Mouse (Mus musculus) spleen, adult 2 months (tissue): ENCODE measurements at regions not wholly inside any gene's neighbourhood (a gene's known extent, or its start where the extent isn't known, plus 50 kb on each side); places are given as distances from the start of the nearest gene placed in this dataset.

Source experiments
- DNase-seq, 2 experiments: peaks; one replicate each; pipeline versions ENCODE4 v3.0.0 to v3.0.0-alpha.2; 2012 to 2021; ENCODE audit warnings: low spot score in 2 of 2, low read depth in 1 of 2
- H3K27ac ChIP-seq: fragments of 200-500 bp; 2 replicates; pipeline ENCODE4 v1.5.1; 2012; ENCODE audit warnings: low read length, inconsistent platforms; ENCODE audit not compliant: insufficient read depth
- H3K27me3 ChIP-seq: fragments of 200-500 bp; 2 replicates; pipeline ENCODE4 v1.6.1; 2012; ENCODE audit warnings: mild to moderate bottlenecking, moderate library complexity, low read length, inconsistent platforms; ENCODE audit not compliant: control insufficient read depth, insufficient read depth
- H3K36me3 ChIP-seq: fragments of 200-500 bp; 2 replicates; pipeline ENCODE4 v1.6.1; 2012; ENCODE audit warnings: mild to moderate bottlenecking, low read length, inconsistent platforms; ENCODE audit not compliant: control insufficient read depth, insufficient read depth
- H3K4me1 ChIP-seq: fragments of 200-500 bp; 2 replicates; pipeline ENCODE4 v1.6.1; 2011; ENCODE audit warnings: inconsistent platforms; ENCODE audit not compliant: control insufficient read depth, insufficient read depth, insufficient read length
- H3K4me3 ChIP-seq: fragments of 200-500 bp; 2 replicates; pipeline ENCODE4 v1.5.1; 2011; ENCODE audit warnings: mild to moderate bottlenecking, inconsistent platforms; ENCODE audit not compliant: insufficient read depth, insufficient read length; ENCODE audit errors: extremely low read depth
- CTCF ChIP-seq: fragments of 200-500 bp; IDR thresholded peaks from 2 replicates; pipeline ENCODE4 v1.5.1; 2011; ENCODE audit warnings: mild to moderate bottlenecking, inconsistent platforms; ENCODE audit not compliant: insufficient read depth, insufficient read length, insufficient replicate concordance; ENCODE audit errors: extremely low read depth
- POLR2A ChIP-seq: fragments of 200-500 bp; IDR thresholded peaks from 2 replicates; pipeline ENCODE4 v1.6.1; 2011; ENCODE audit warnings: low read depth, low read length, inconsistent platforms
- WGBS: fragments of 180-500 bp; shearing (Covaris S2); methylation state at CpG from one replicate; pipeline ENCODE4 v1.1.7; 2018; 5-methylcytosine and 5-hydroxymethylcytosine counted together

DNA sequence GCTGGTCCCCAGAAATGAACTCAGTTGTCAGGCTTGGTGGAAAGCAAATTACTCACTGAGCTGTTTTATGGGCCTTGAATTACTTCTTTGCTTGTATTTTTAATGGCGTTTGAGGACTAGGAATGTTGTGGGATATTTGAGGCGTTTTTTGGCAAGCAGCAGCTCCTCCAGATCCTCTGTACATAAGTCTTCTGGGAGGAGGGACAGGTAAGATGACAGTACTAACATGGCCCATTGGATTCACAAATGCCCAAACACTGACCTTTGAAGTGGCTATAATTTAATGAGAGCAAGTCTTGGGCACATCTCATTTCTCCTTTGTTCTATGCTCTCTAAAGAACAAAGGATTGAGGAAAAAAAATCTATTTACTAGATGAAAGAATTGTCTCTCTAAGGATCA, 286.3 kb downstream of the Gm21750 start:
- WGBS: 78% methylated on average over 2 of the region's 2 CpGs
- no peak for TF ChIP-seq POLR2A
- no peak for TF ChIP-seq CTCF

GRCm38 (mm10) chr14:73952511-73952910, 291.5 kb downstream of the Gm21750 start:
- 85% methylated on average over 4 of the region's 4 CpGs for WGBS
- Histone ChIP-seq H3K27me3 (no peaks in the 10 kb centered on the region), H3K4me3 (no peak overlapping the region), H3K36me3 (no peaks in the 10 kb centered on the region), H3K4me1 (no peaks in the 10 kb centered on the region), H3K27ac (no peak overlapping the region)
- no peak for DNase-seq
- TF ChIP-seq CTCF: no peak
- TF ChIP-seq POLR2A: no peak

More for the DNA sequence above, 286.3 kb downstream of the Gm21750 start:
- Histone ChIP-seq H3K27ac (no peak overlapping the region), H3K36me3 (no peaks in the 10 kb centered on the region), H3K27me3 (no peaks in the 10 kb centered on the region), H3K4me1 (no peaks in the 10 kb centered on the region), H3K4me3 (no peak overlapping the region)
- no peak for DNase-seq

GRCm38 (mm10) chr14:73978694-73979093, 317.7 kb downstream of the Gm21750 start:
- no peak for TF ChIP-seq CTCF
- no peak for TF ChIP-seq POLR2A
- Histone ChIP-seq H3K36me3 (no peaks in the 10 kb centered on the region), H3K4me1 (no peaks in the 10 kb centered on the region), H3K4me3 (no peak overlapping the region), H3K27me3 (no peaks in the 10 kb centered on the region), H3K27ac (no peak overlapping the region)
- DNase-seq: no peak
- WGBS: 36% methylated on average over 1 of the region's 1 CpGs

DNA sequence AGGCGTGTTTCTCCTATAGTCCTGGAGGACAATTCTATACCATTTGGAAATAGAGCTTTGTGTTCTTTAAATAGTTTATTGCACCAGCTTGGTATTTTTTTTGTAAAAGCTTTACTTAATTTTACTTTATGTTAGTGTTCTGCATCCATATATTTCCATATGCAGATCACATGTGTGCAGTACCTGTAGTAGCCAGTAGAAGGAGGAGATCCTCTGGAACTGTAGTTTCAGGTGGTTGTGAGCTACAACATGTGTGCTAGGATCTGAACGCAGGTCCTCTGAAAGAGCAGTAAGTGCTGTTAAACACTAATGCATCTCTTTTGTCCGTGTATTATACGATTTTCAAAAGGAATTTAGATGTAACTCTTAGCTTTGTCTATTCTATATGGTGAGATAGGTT, 335.2 kb downstream of the Gm21750 start:
- H3K36me3 ChIP-seq: no peaks in the 10 kb centered on the region
- no peak for DNase-seq
- WGBS: 90% methylated on average over 4 of the region's 4 CpGs
- no peaks in the 10 kb centered on the region for H3K27me3 ChIP-seq
- no peaks in the 10 kb centered on the region for H3K4me1 ChIP-seq
- TF ChIP-seq CTCF (no peak), POLR2A (no peak)
- H3K4me3 ChIP-seq: no peak overlapping the region
- no peak overlapping the region for H3K27ac ChIP-seq

- no peak overlapping the region for H3K27ac ChIP-seq
- WGBS: 89% methylated on average over 2 of the region's 2 CpGs
- no peaks in the 10 kb centered on the region for H3K4me1 ChIP-seq
- H3K4me3 ChIP-seq: no peak overlapping the region
- no peaks in the 10 kb centered on the region for H3K27me3 ChIP-seq
- no peak for DNase-seq
- no peaks in the 10 kb centered on the region for H3K36me3 ChIP-seq
- TF ChIP-seq CTCF (no peak), POLR2A (no peak)
Observed at GRCm38 (mm10) chr14:73997796-73998195, 336.8 kb downstream of the Gm21750 start.

- no peaks in the 10 kb centered on the region for H3K36me3 ChIP-seq
- no peaks in the 10 kb centered on the region for H3K27me3 ChIP-seq
- H3K27ac ChIP-seq: no peak overlapping the region
- DNase-seq: no peak
- TF ChIP-seq POLR2A: no peak
- no peak for TF ChIP-seq CTCF
- H3K4me3 ChIP-seq: no peak overlapping the region
- no peaks in the 10 kb centered on the region for H3K4me1 ChIP-seq
- 14% methylated on average over 2 of the region's 2 CpGs for WGBS
Observed at GRCm38 (mm10) chr14:73999409-73999909, 338.4 kb downstream of the Gm21750 start.

DNA sequence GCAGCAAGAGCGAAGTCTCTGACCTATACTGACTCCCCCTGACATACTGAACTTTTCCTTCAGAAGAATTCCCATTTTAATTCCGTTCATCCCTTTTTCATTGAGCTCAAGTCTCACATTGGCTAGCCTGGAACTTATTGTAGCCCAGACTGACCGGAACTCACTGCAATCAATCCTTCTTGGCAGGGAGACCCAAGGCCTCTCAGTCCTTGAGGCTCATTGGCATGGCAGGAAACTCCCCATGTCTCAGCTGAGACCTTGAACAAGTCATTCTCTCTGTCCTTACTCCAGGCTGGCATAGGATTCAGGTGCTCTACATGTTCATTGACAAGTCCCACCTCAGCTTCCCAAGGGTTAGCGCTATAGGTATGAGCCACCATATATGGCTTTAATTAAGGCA, 345.9 kb downstream of the Gm21750 start:
- H3K4me3 ChIP-seq: no peak overlapping the region
- H3K27me3 ChIP-seq: no peaks in the 10 kb centered on the region
- DNase-seq: no peak
- WGBS: 90% methylated on average over 4 of the region's 4 CpGs
- TF ChIP-seq POLR2A: no peak
- H3K27ac ChIP-seq: no peak overlapping the region
- no peaks in the 10 kb centered on the region for H3K36me3 ChIP-seq
- H3K4me1 ChIP-seq: no peaks in the 10 kb centered on the region
